In the genomic region with DNA sequence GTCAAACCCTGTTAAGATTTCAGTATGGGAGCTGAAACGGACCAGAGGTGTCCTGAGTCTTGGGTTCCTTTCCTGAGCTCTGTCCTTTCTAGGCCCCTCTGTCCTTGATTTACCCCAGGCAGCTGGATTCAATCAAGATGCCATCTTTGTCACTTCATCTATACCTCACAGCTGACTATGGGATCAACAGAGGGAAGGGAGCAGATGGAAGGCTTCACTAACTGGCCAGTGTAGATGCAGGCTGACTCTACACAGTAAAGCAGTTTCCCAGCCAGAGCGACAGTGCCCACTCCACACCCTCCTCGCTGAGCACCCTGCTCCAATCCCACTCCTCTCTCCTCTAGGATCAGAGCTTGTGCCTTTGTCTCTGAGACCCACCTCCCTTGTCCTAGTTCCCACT, we compare ENCODE assay signal across 10 mouse cellular contexts.
"Had no signal": no experiment of that assay in that cellular context is flagged by ENCODE, and none has a peak within 500 bp of the region (broad histone marks: within the 10 kb centered on the region; RNA-seq: fewer than 3 reads in every experiment).

No protein-coding gene starts in this region.

- H3K4me1 ChIP-seq: intestine, embryonic 15.5 days; liver, embryonic 12.5 days; midbrain, embryonic 13.5 days; stomach, embryonic 15.5 days had no signal

- H3K4me2 ChIP-seq: intestine, embryonic 15.5 days; liver, embryonic 12.5 days; midbrain, embryonic 13.5 days; stomach, embryonic 15.5 days had no signal

- H3K36me3 ChIP-seq: stomach, embryonic 15.5 days had no signal

- H3K27ac ChIP-seq: intestine, embryonic 15.5 days; liver, embryonic 12.5 days; midbrain, embryonic 13.5 days; stomach, embryonic 15.5 days had no signal

- H3K9ac ChIP-seq: intestine, embryonic 15.5 days; liver, embryonic 12.5 days; midbrain, embryonic 13.5 days; stomach, embryonic 15.5 days had no signal

- H3K4me3 ChIP-seq: intestine, embryonic 15.5 days; liver, embryonic 12.5 days; midbrain, embryonic 13.5 days; stomach, embryonic 15.5 days had no signal

- DNase-seq: kidney, adult 18-20 months; kidney, postnatal 10 days; layer of hippocampus, postnatal 36 days; right cerebral cortex, postnatal 14 days; thymus, adult 2 months; thymus, postnatal 25 days had no signal

- ATAC-seq: intestine, embryonic 15.5 days; liver, embryonic 12.5 days; midbrain, embryonic 13.5 days had no signal

- H3K27me3 ChIP-seq: intestine, embryonic 15.5 days; liver, embryonic 12.5 days; midbrain, embryonic 13.5 days; stomach, embryonic 15.5 days had no signal

- H3K9me3 ChIP-seq: intestine, embryonic 15.5 days; liver, embryonic 12.5 days; midbrain, embryonic 13.5 days; stomach, embryonic 15.5 days had no signal
